Mouse (Mus musculus): ENCODE data around the gene Hyal1.

GRCm38 (mm10) chr9:107563029-107563581 is 13.6 kb upstream of the Hyal1 start, which contains the start of gene Tusc2:
- peak; percentile 73 for TF ChIP-seq POLR2A (IDR thresholded peaks at IDR 0.05; ENCODE audit: control insufficient read depth, extremely low read depth, insufficient read depth, low read length, poor library complexity)
- TF ChIP-seq CTCF (IDR thresholded peaks at IDR 0.05; ENCODE audit: borderline replicate concordance, control insufficient read depth, extremely low read depth, insufficient read depth, low read length, poor library complexity): peak; percentile 57; the same call in 1 of the 2 replicates

All from thymus, adult 2 months (tissue).